Mouse (Mus musculus): ENCODE data around the gene Prpf19.
A peak's percentile ranks its signal among the peaks of the same experiment; 100 is the strongest.

Gene Prpf19

GRCm38 (mm10) chr19:10895016-10895528, at the start of gene Prpf19:
Prpf19 (plus strand) TSS chr19:10895231.
- peak; percentile 99 for DNase-seq (ENCODE audit: low spot score)

- DNase-seq (ENCODE audit: low spot score), result no peak
Observed at GRCm38 (mm10) chr19:10845454-10845853, 49.6 kb upstream of the Prpf19 start.

- peak; percentile 15 for DNase-seq (ENCODE audit: low spot score)
Observed at GRCm38 (mm10) chr19:10846150-10846549, 48.9 kb upstream of the Prpf19 start.

- DNase-seq (ENCODE audit: low spot score), result no peak
Observed at GRCm38 (mm10) chr19:10847311-10848087, 47.5 kb upstream of the Prpf19 start.

GRCm38 (mm10) chr19:10855422-10855821, 39.6 kb upstream of the Prpf19 start:
- no peak for DNase-seq (ENCODE audit: low spot score)

- no peak for DNase-seq (ENCODE audit: low spot score)
Observed at GRCm38 (mm10) chr19:10856520-10856919, 38.5 kb upstream of the Prpf19 start.

- DNase-seq (ENCODE audit: low spot score), result peak; percentile 47
Observed at GRCm38 (mm10) chr19:10860072-10860497, 34.9 kb upstream of the Prpf19 start.

- no peak for DNase-seq (ENCODE audit: low spot score)
Observed at GRCm38 (mm10) chr19:10866351-10866750, 28.7 kb upstream of the Prpf19 start.

- DNase-seq (ENCODE audit: low spot score), result no peak
Observed at GRCm38 (mm10) chr19:10867946-10868622, 26.9 kb upstream of the Prpf19 start.

- DNase-seq (ENCODE audit: low spot score), result peak; percentile 40
Observed at GRCm38 (mm10) chr19:10868623-10869141, 26.3 kb upstream of the Prpf19 start.

GRCm38 (mm10) chr19:10869241-10869885, 25.7 kb upstream of the Prpf19 start:
- peak; percentile 94 for DNase-seq (ENCODE audit: low spot score)

- peak; percentile 17 for DNase-seq (ENCODE audit: low spot score)
Observed at GRCm38 (mm10) chr19:10869886-10870527, 25.0 kb upstream of the Prpf19 start, which contains the start of gene Tmem132a. Tmem132a (minus strand) TSS chr19:10869940.

GRCm38 (mm10) chr19:10870676-10871075, 24.4 kb upstream of the Prpf19 start:
- DNase-seq (ENCODE audit: low spot score), result no peak

- no peak for DNase-seq (ENCODE audit: low spot score)
Observed at GRCm38 (mm10) chr19:10871328-10871961, 23.6 kb upstream of the Prpf19 start.

GRCm38 (mm10) chr19:10878201-10878837, 16.7 kb upstream of the Prpf19 start:
- no peak for DNase-seq (ENCODE audit: low spot score)

- peak; percentile 32 for DNase-seq (ENCODE audit: low spot score)
Observed at GRCm38 (mm10) chr19:10880085-10880974, 14.7 kb upstream of the Prpf19 start.

GRCm38 (mm10) chr19:10880975-10881425, 14.0 kb upstream of the Prpf19 start:
- no peak for DNase-seq (ENCODE audit: low spot score)

GRCm38 (mm10) chr19:10881426-10882154, 13.4 kb upstream of the Prpf19 start, which contains the start of gene Tmem109:
Tmem109 (minus strand) TSS chr19:10882001.
- peak; percentile 98 for DNase-seq (ENCODE audit: low spot score)

GRCm38 (mm10) chr19:10892201-10892600, 2.8 kb upstream of the Prpf19 start:
- DNase-seq (ENCODE audit: low spot score), result no peak

Measured in embryo, embryonic 10.5 days (tissue).